Mouse (Mus musculus): ENCODE data around the gene Miox. TPM values are rescaled to one million over a fixed set of nuclear protein-coding genes. Genes with fewer than 3 reads are reported as not detected.

Gene Miox
- polyA plus RNA-seq, 1 experiment from 2014 or later: not detected

- 5% methylated on average over 26 of the region's 26 CpGs for WGBS
- Histone ChIP-seq H3K4me1 (peaks cover 11% of the 10 kb centered on the region), H3K36me3 (no peaks in the 10 kb centered on the region), H3K27me3 (ENCODE audit: insufficient read depth, poor library complexity, severe bottlenecking) (peaks cover 29% of the 10 kb centered on the region; the same call in 1 of the 2 replicates), H3K27ac (peak within 1 kb of the TSS; percentile 70), H3K4me3 (peak within 1 kb of the TSS; percentile 57), H3K9me3 (no peaks in the 10 kb centered on the region)
- no peak for DNase-seq (ENCODE audit: low spot score)
These were observed 11.3 kb upstream of the Miox start, which contains the start of gene Adm2 for GRCm38 (mm10) chr15:89322670-89323522. Gene Adm2 (plus strand): TSS chr15:89322720.

DNA sequence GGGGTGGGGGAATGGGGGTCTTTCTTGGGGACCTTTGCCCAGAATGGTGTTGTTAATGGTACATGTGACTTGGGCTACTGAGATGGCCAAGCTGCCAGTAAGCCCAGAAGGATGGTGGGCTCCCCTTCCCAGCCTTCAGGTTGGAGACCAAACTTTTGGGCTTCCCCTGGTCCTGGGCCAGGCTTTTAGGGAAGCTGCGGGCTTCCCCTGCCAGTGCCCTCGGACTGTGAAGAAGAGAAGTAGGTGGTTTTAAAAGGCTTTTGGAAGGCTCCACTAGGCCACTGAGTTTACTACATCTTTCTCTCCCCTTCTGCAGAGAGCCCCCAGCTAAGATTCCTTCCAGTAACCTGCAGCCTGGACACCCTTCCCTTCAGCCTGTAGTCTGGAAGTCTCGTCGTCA is 10.5 kb upstream of the Miox start:
- no peaks in the 10 kb centered on the region for H3K36me3 ChIP-seq
- H3K27me3 ChIP-seq (ENCODE audit: insufficient read depth, poor library complexity, severe bottlenecking): peaks cover 29% of the 10 kb centered on the region; the same call in 1 of the 2 replicates
- DNase-seq (ENCODE audit: low spot score): no peak
- peaks cover 11% of the 10 kb centered on the region for H3K4me1 ChIP-seq
- peak overlapping the region; percentile 57 for H3K4me3 ChIP-seq
- WGBS: 78% methylated on average over 4 of the region's 4 CpGs
- no peaks in the 10 kb centered on the region for H3K9me3 ChIP-seq
- no peak overlapping the region; the same call in 1 of the 2 replicates for H3K27ac ChIP-seq

GRCm38 (mm10) chr15:89326441-89326840 is 7.8 kb upstream of the Miox start:
- Histone ChIP-seq H3K4me3 (no peak overlapping the region), H3K36me3 (no peaks in the 10 kb centered on the region), H3K4me1 (peaks cover 11% of the 10 kb centered on the region), H3K9me3 (no peaks in the 10 kb centered on the region), H3K27ac (no peak overlapping the region), H3K27me3 (ENCODE audit: insufficient read depth, poor library complexity, severe bottlenecking) (peaks cover 25% of the 10 kb centered on the region; the same call in 1 of the 2 replicates)
- no peak for DNase-seq (ENCODE audit: low spot score)
- 60% methylated on average over 5 of the region's 5 CpGs for WGBS

- Histone ChIP-seq H3K27ac (no peak overlapping the region), H3K4me1 (no peaks in the 10 kb centered on the region), H3K4me3 (no peak overlapping the region), H3K27me3 (ENCODE audit: insufficient read depth, poor library complexity, severe bottlenecking) (no peaks in the 10 kb centered on the region), H3K9me3 (no peaks in the 10 kb centered on the region), H3K36me3 (no peaks in the 10 kb centered on the region)
- 80% methylated on average over 17 of the region's 17 CpGs for WGBS
- DNase-seq (ENCODE audit: low spot score): no peak
These were observed 758 bp downstream of the Miox start for GRCm38 (mm10) chr15:89334774-89335537.

- 79% methylated on average over 14 of the region's 14 CpGs for WGBS
These were observed 2.2 kb downstream of the Miox start for GRCm38 (mm10) chr15:89336422-89336821.

DNA sequence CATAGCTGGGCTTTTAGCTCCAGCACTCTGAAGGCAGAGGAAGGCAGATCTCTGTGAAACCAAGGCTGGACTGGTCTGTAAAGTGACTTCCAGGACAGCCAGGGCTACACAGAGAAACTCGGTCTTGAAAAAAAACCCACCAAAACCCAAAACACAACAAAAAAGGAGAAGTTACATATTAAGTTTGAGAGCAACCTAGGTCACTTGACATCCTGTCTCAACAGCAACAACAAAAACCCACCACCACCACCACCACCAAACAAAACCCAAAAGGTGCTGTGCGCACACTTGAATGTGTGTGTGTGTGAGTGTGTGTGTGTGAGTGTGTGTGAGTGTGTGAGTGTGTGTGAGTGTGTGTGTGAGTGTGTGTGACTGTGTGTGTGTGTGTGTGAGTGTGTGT is 5.5 kb downstream of the Miox start:
- DNase-seq (ENCODE audit: low spot score): no peak

More at GRCm38 (mm10) chr15:89336422-89336821, 2.2 kb downstream of the Miox start:
- Histone ChIP-seq H3K4me3 (no peak overlapping the region), H3K9me3 (no peaks in the 10 kb centered on the region), H3K27ac (no peak overlapping the region), H3K4me1 (no peaks in the 10 kb centered on the region), H3K27me3 (ENCODE audit: insufficient read depth, poor library complexity, severe bottlenecking) (no peaks in the 10 kb centered on the region), H3K36me3 (no peaks in the 10 kb centered on the region)
- DNase-seq (ENCODE audit: low spot score): no peak

DNA sequence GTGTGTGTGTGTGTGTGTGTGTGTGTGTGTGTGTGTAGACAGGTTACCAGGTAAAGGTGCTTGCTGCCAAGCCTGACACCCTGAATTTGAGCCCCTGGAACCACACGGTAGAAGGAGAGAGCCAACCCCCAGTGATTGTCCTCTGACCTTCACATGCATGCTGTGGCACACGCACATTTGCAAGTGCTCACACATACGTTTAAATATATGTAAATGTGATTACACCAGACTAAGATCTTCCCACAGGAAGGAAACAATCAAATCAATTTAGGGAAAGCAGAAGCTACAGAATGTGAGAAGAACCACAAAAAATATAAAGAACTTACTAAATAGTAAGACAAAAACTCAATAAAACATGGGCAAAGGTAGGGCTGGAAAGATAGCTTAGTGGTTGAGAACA is 5.9 kb downstream of the Miox start:
- H3K27ac ChIP-seq: no peak overlapping the region

More for the DNA sequence above, 5.5 kb downstream of the Miox start:
- Histone ChIP-seq H3K4me1 (no peaks in the 10 kb centered on the region), H3K27me3 (ENCODE audit: insufficient read depth, poor library complexity, severe bottlenecking) (no peaks in the 10 kb centered on the region), H3K27ac (no peak overlapping the region), H3K4me3 (no peak overlapping the region), H3K36me3 (no peaks in the 10 kb centered on the region), H3K9me3 (no peaks in the 10 kb centered on the region)
- 85% methylated on average over 2 of the region's 2 CpGs for WGBS

GRCm38 (mm10) chr15:89341678-89342077 is 7.5 kb downstream of the Miox start:
- H3K36me3 ChIP-seq: no peaks in the 10 kb centered on the region
- DNase-seq (ENCODE audit: low spot score): no peak
- H3K4me1 ChIP-seq: no peaks in the 10 kb centered on the region
- H3K9me3 ChIP-seq: no peaks in the 10 kb centered on the region
- WGBS: 41% methylated on average over 1 of the region's 1 CpGs
- H3K27ac ChIP-seq: no peak overlapping the region
- no peaks in the 10 kb centered on the region for H3K27me3 ChIP-seq (ENCODE audit: insufficient read depth, poor library complexity, severe bottlenecking)
- no peak overlapping the region for H3K4me3 ChIP-seq

More for the DNA sequence above, 5.9 kb downstream of the Miox start:
- Histone ChIP-seq H3K4me3 (no peak overlapping the region), H3K36me3 (no peaks in the 10 kb centered on the region), H3K4me1 (no peaks in the 10 kb centered on the region), H3K27me3 (ENCODE audit: insufficient read depth, poor library complexity, severe bottlenecking) (no peaks in the 10 kb centered on the region), H3K9me3 (no peaks in the 10 kb centered on the region)
- DNase-seq (ENCODE audit: low spot score): no peak
- WGBS: 75% methylated on average over 3 of the region's 3 CpGs

DNA sequence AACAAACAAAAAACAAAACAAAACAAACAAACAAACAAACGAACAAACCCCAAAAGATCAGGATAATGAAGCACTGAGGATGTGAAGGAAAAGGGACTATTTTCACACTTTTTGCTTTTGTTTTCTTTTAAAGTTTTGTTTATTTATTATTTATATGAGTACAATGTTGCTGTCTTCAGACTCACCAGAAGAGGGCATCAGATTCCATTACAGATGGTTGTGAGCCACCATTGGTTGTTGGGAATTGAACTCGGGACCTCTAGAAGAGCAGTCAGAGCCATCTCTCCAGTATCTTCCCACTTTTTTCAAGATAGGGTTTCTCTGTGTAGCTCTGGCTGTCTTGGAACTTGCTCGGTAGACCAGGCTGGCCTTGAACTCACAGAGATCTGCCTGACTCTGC is 9.1 kb downstream of the Miox start:
- H3K4me1 ChIP-seq: no peaks in the 10 kb centered on the region
- 0 out of 2 replicates have a peak, but pooled peaks cover 3% of the 10 kb centered on the region for H3K36me3 ChIP-seq
- no peak overlapping the region for H3K27ac ChIP-seq
- H3K9me3 ChIP-seq: no peaks in the 10 kb centered on the region
- 83% methylated on average over 3 of the region's 3 CpGs for WGBS
- no peak overlapping the region for H3K4me3 ChIP-seq
- H3K27me3 ChIP-seq (ENCODE audit: insufficient read depth, poor library complexity, severe bottlenecking): no peaks in the 10 kb centered on the region
- no peak for DNase-seq (ENCODE audit: low spot score)

DNA sequence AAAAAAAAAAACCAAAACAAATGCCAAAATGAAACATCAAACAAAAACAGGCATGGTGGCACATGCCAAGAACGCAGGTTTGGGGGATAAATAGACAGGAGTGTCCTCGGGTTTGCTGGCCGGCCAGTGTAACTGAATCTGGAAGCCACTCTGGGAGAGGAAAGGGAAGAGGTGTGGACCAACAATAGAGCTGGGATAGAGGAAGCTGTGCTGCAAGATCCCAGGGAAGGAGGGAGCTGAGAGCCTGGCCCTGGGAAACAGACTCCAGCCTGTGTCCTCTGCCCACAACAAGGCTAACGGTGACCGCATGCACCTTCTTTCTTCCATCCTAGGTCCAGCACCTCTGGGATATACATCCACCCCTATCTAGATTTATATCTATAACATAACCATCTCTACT is 16.2 kb downstream of the Miox start:
- no peak for DNase-seq (ENCODE audit: low spot score)
- H3K27me3 ChIP-seq (ENCODE audit: insufficient read depth, poor library complexity, severe bottlenecking): no peaks in the 10 kb centered on the region
- peaks cover 20% of the 10 kb centered on the region for H3K4me1 ChIP-seq
- no peak overlapping the region for H3K27ac ChIP-seq
- no peaks in the 10 kb centered on the region for H3K9me3 ChIP-seq
- 71% methylated on average over 5 of the region's 5 CpGs for WGBS
- peaks cover 46% of the 10 kb centered on the region for H3K36me3 ChIP-seq
- no peak overlapping the region for H3K4me3 ChIP-seq

GRCm38 (mm10) chr15:89351302-89351701 is 17.1 kb downstream of the Miox start:
- peaks cover 20% of the 10 kb centered on the region for H3K4me1 ChIP-seq
- H3K27me3 ChIP-seq (ENCODE audit: insufficient read depth, poor library complexity, severe bottlenecking): no peaks in the 10 kb centered on the region
- H3K9me3 ChIP-seq: no peaks in the 10 kb centered on the region
- H3K27ac ChIP-seq: no peak overlapping the region
- H3K36me3 ChIP-seq: peaks cover 46% of the 10 kb centered on the region
- 81% methylated on average over 15 of the region's 15 CpGs for WGBS
- H3K4me3 ChIP-seq: no peak overlapping the region
- no peak for DNase-seq (ENCODE audit: low spot score)

GRCm38 (mm10) chr15:89352054-89352453 is 17.9 kb downstream of the Miox start:
- DNase-seq (ENCODE audit: low spot score): no peak
- 93% methylated on average over 14 of the region's 14 CpGs for WGBS
- H3K9me3 ChIP-seq: no peaks in the 10 kb centered on the region
- no peaks in the 10 kb centered on the region for H3K27me3 ChIP-seq (ENCODE audit: insufficient read depth, poor library complexity, severe bottlenecking)
- peaks cover 20% of the 10 kb centered on the region for H3K4me1 ChIP-seq
- no peak overlapping the region for H3K4me3 ChIP-seq
- H3K36me3 ChIP-seq: peaks cover 46% of the 10 kb centered on the region
- H3K27ac ChIP-seq: no peak overlapping the region

DNA sequence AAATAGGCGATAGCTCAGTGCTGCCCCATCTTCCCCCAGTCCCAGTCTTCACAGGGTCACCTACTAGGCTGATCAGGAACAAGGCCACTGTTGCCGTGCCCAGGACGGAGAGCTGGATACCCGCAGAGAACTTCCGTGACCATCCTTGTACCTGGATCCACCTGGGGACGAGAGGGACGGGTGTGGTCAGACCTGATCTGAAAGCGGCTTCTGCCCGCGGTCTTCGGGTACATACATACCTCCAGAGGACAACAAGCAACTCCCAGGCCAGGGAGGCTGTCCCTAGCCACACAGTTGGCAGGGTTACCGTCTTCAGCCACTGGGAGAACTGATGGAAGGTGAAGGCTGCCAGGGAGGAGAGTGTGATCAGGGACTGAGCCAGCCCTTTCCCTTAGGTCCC is 18.6 kb downstream of the Miox start:
- Histone ChIP-seq H3K27me3 (ENCODE audit: insufficient read depth, poor library complexity, severe bottlenecking) (no peaks in the 10 kb centered on the region), H3K4me1 (peaks cover 23% of the 10 kb centered on the region), H3K9me3 (no peaks in the 10 kb centered on the region), H3K36me3 (peaks cover 46% of the 10 kb centered on the region), H3K27ac (no peak overlapping the region), H3K4me3 (no peak overlapping the region)
- WGBS: 92% methylated on average over 12 of the region's 12 CpGs
- DNase-seq (ENCODE audit: low spot score): no peak
